Mouse (Mus musculus): ENCODE results near the gene Ces1a.

- TF ChIP-seq CTCF (IDR thresholded peaks at IDR 0.05; ENCODE audit: borderline replicate concordance, control insufficient read depth, extremely low read depth, insufficient read depth, low read length, poor library complexity) (no peak), POLR2A (IDR thresholded peaks at IDR 0.05; ENCODE audit: control insufficient read depth, extremely low read depth, insufficient read depth, low read length, poor library complexity) (no peak)
These were observed at the start of gene Ces1a for GRCm38 (mm10) chr8:93048092-93048491.
